Mouse (Mus musculus) duodenum, adult 2 months (tissue): ENCODE data around the gene Armcx5. TPM values are rescaled to one million over a fixed set of nuclear protein-coding genes. Genes with fewer than 3 reads are reported as not detected.

Experiments used
- polyA plus RNA-seq: library from polyadenylated mRNA; depleted of rRNA; stranded (reverse); fragments of >200 nt; gene quantifications from 2 replicates; pipeline ENCODE4 v1.2.3, GENCODE M21; 2012; ENCODE audit warnings: low replicate concordance; rRNA removed

The Armcx5 gene
- polyA plus RNA-seq = 0.08 and 0.18 TPM in 2 replicates

DNA sequence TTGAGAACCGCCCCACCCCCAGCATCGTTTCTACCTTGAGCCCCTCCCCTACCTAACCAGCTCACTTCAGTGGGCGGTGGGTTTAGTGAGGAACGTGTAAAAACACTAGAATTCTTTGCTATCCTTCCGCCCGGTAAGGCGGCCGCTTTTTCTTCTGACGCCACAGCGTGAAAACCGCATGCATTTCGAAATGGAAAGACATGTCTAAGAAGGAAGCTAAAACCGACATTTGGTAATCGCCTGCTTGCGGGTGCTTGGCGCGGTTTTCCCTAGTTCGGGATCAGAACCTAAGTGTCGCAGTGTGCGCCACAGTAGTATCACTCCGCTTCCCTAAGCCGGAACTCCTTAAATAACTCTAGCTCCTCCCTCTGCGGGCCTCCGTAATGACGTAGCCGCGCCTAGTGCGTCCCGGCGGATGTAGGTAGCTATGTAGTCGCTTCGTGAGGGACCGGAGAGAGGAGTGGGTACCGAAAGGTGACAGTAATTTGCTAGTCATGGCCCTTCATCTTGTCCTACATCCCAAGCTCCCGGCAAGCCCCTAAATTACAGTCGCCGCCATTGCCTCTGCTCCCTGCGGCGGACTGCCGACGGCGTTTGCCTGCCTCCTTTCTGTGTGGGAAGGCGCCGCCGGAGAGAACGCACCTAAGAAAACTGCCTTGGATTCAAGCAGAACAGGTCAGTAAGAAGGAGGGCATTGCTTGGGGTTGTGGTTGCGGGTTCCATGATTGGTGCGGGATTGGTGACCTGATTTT lies at the start of gene Armcx5, which contains the start of gene Gprasp1:
Gene Armcx5 (plus strand): TSS at position 430 of the 752 bp plus-strand sequence.
Gene Gprasp1 (plus strand): TSS at position 430 of the 752 bp plus-strand sequence.

DNA sequence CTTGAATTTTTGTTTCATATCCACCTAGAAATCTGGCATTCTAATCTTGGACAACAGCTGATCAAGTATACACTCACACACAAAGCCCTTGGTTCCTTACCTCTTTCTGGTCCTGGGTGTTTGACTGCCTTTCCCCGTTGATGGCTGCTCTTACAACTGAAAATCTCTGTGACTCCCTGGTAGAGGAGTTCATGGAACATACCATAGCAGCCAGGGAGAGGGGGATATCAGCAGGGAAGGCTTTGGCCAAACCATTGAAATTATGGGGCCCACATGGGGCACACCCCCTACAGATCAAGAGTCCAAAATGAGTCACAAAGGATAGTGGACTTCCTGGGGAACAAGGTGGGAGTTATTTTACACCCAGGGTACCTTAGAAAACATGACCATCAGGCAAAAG lies 48.9 kb upstream of the Armcx5 start, which contains the start of gene Tcp11x2:
Gene Tcp11x2 (minus strand): TSS at position 158 of the 400 bp plus-strand sequence.

DNA sequence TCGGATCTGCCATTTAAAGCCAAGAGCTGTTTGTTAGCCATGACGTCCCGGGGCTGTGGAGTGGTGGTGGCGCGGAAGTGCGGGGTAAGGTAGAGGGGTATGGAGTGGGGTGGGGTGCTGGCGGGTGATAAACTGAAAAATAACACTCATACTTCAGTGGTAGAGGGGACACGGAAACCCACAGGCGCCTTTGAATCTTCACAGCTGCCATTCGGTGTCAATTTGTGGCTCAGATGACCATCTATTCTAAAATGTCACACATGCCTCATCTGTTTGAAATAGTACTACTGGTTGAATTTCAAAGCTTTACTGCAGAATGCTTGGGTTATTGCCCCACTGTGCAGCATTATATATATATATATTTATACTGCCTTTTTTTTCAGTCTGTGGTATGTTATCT lies 17.4 kb upstream of the Armcx5 start, which contains the start of gene Tmsb15a:
Gene Tmsb15a (minus strand): TSS at position 101 of the 400 bp plus-strand sequence.

Other genes starting within 250 kb of the Armcx5 start
- not detected in 2 replicates for gene AV320801, start 248.1 kb upstream of the Armcx5 start, polyA plus RNA-seq
- gene Nxf7, start 144.0 kb upstream of the Armcx5 start, polyA plus RNA-seq = 0.06 TPM in 1 of 2 replicates, not detected in the other
- gene Prame, start 115.0 kb upstream of the Armcx5 start, polyA plus RNA-seq = not detected in 2 replicates
- not detected in 2 replicates for gene Tcp11x2, start 48.9 kb upstream of the Armcx5 start, polyA plus RNA-seq
- gene Tmsb15a, start 17.5 kb upstream of the Armcx5 start, polyA plus RNA-seq = not detected in 2 replicates
- gene Gprasp1, start within 50 bp of the Armcx5 start, polyA plus RNA-seq = 1.6 and 10.2 TPM in 2 replicates
- 0.26 and 0.46 TPM in 2 replicates for gene Bhlhb9, start 54.9 kb downstream of the Armcx5 start, polyA plus RNA-seq
- 0.18 and 2.4 TPM in 2 replicates for gene Gprasp2, start 96.3 kb downstream of the Armcx5 start, polyA plus RNA-seq